ENCODE assay signal across 9 mouse cellular contexts in the genomic region with DNA sequence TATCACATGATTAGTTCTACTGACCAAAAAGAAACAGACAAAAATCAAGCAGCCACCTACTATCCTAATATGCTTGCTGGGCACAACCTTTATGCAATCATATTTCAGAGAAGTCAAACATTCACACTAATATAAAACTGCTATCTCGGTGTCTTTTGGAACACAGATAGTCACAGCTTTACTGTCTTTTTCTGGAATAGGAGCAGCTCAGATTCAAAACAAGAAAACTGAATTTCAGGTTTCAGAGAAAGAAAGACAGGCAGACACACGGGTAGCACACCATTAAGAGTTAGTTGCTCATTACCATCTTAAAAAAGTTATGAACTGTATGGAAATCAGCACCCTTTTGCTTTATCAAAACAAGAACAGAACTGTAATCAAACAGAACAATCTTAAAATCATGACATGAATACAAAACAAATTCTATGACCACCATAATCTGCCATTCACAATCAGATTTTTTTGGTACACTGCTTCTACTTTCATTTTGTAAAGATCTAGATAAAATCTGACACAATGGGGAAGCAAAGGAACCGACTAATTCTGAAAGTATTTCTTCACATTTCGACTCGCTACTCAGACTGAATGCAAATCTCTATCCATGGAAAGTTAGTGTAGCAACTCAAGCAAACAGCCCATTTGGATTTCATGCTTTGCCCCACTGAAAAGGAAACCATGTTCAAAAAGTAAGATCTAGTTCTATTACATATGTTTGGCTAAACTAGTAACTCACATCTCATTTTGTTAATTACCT.
A peak's percentile ranks its signal among the peaks of the same experiment; 100 is the strongest.
DNase-seq lines count a peak whose midpoint lies in the region; ATAC-seq and TF ChIP-seq lines count a peak whose summit lies in the region.
"Had no signal": no experiment of that assay in that cellular context is flagged by ENCODE, and none has a peak within 500 bp of the region (broad histone marks: within the 10 kb centered on the region; RNA-seq: fewer than 3 reads in every experiment).

No protein-coding gene starts in this region.

- peak overlapping the region; percentile 39 for H3K4me3 ChIP-seq in heart, postnatal 0 days (ENCODE audit: low read depth, low read length)
- H3K4me3 ChIP-seq in midbrain, embryonic 13.5 days (replicated peaks), result no peak overlapping the region
- H3K4me3 ChIP-seq in midbrain, embryonic 11.5 days (ENCODE audit: low read depth, low read length), result no peak overlapping the region
- peak overlapping the region; percentile 24; the same call in 1 of the 2 replicates for H3K4me3 ChIP-seq in embryonic facial prominence, embryonic 14.5 days (ENCODE audit: low read depth, low read length)
- H3K4me3 ChIP-seq in stomach, embryonic 14.5 days (ENCODE audit: low read depth, low read length), result no peak overlapping the region

- DNase-seq in heart, postnatal 0 days (ENCODE audit: low spot score), result no peak
- no peak for DNase-seq in heart, postnatal 4 days
- no peak for DNase-seq in midbrain, embryonic 11.5 days (ENCODE audit: low spot score, missing footprints)
- DNase-seq in embryonic facial prominence, embryonic 14.5 days (ENCODE audit: low spot score), result no peak
- no peak for DNase-seq in adrenal gland, postnatal 25 days
- DNase-seq in left cerebral cortex, adult 11 months (ENCODE audit: low spot score), result no peak
- DNase-seq: right cerebral cortex, postnatal 14 days had no signal

- no peaks in the 10 kb centered on the region for H3K4me1 ChIP-seq in heart, postnatal 0 days (ENCODE audit: control insufficient read depth, insufficient read depth)
- H3K4me1 ChIP-seq in midbrain, embryonic 13.5 days (replicated peaks), result no peaks in the 10 kb centered on the region
- H3K4me1 ChIP-seq in midbrain, embryonic 11.5 days (ENCODE audit: control insufficient read depth, insufficient read depth, low read length), result no peaks in the 10 kb centered on the region
- H3K4me1 ChIP-seq in embryonic facial prominence, embryonic 14.5 days (ENCODE audit: control insufficient read depth, insufficient read depth, low read length), result no peaks in the 10 kb centered on the region
- H3K4me1 ChIP-seq in stomach, embryonic 14.5 days (ENCODE audit: control insufficient read depth, insufficient read depth, low read length), result no peaks in the 10 kb centered on the region

- no peaks in the 10 kb centered on the region for H3K36me3 ChIP-seq in heart, postnatal 0 days (replicated peaks; ENCODE audit: control insufficient read depth, insufficient read depth, low read length)
- H3K36me3 ChIP-seq in midbrain, embryonic 13.5 days, result no peaks in the 10 kb centered on the region
- no peaks in the 10 kb centered on the region for H3K36me3 ChIP-seq in midbrain, embryonic 11.5 days (ENCODE audit: control insufficient read depth, insufficient read depth, low read length)
- no peaks in the 10 kb centered on the region for H3K36me3 ChIP-seq in embryonic facial prominence, embryonic 14.5 days (ENCODE audit: control insufficient read depth, insufficient read depth, low read length)
- H3K36me3 ChIP-seq in stomach, embryonic 14.5 days (ENCODE audit: control insufficient read depth, insufficient read depth, low read length), result no peaks in the 10 kb centered on the region

- H3K27me3 ChIP-seq in heart, postnatal 0 days (ENCODE audit: control insufficient read depth, insufficient read depth, low read length), result no peaks in the 10 kb centered on the region
- H3K27me3 ChIP-seq in midbrain, embryonic 13.5 days, result no peaks in the 10 kb centered on the region
- no peaks in the 10 kb centered on the region for H3K27me3 ChIP-seq in midbrain, embryonic 11.5 days (ENCODE audit: control insufficient read depth, insufficient read depth, low read length)
- H3K27me3 ChIP-seq in embryonic facial prominence, embryonic 14.5 days (replicated peaks; ENCODE audit: control insufficient read depth, insufficient read depth, low read length), result no peaks in the 10 kb centered on the region
- H3K27me3 ChIP-seq in stomach, embryonic 14.5 days (ENCODE audit: control insufficient read depth, insufficient read depth, low read length), result no peaks in the 10 kb centered on the region

- H3K27ac ChIP-seq in heart, postnatal 0 days (ENCODE audit: low read depth), result no peak overlapping the region
- H3K27ac ChIP-seq in midbrain, embryonic 13.5 days, result no peak overlapping the region
- no peak overlapping the region for H3K27ac ChIP-seq in midbrain, embryonic 11.5 days (ENCODE audit: low read depth, low read length)
- H3K27ac ChIP-seq in embryonic facial prominence, embryonic 14.5 days (replicated peaks; ENCODE audit: low read depth, low read length), result no peak overlapping the region
- no peak overlapping the region for H3K27ac ChIP-seq in stomach, embryonic 14.5 days (ENCODE audit: low read length)

- TF ChIP-seq EP300 in heart, postnatal 0 days (IDR thresholded peaks at IDR 0.05; ENCODE audit: low read depth), result no peak

- no peak for TF ChIP-seq CTCF in heart, postnatal 0 days (IDR thresholded peaks at IDR 0.05; ENCODE audit: low read depth)

- H3K9ac ChIP-seq in heart, postnatal 0 days (replicated peaks; ENCODE audit: low read depth, low read length), result no peak overlapping the region
- no peak overlapping the region for H3K9ac ChIP-seq in midbrain, embryonic 13.5 days (replicated peaks)
- no peak overlapping the region for H3K9ac ChIP-seq in midbrain, embryonic 11.5 days (ENCODE audit: low read length)
- H3K9ac ChIP-seq in embryonic facial prominence, embryonic 14.5 days (ENCODE audit: low read depth, low read length), result no peak overlapping the region
- H3K9ac ChIP-seq in stomach, embryonic 14.5 days (replicated peaks; ENCODE audit: low read depth, low read length), result no peak overlapping the region

- no peaks in the 10 kb centered on the region for H3K9me3 ChIP-seq in heart, postnatal 0 days (replicated peaks; ENCODE audit: control insufficient read depth, low read length)
- no peaks in the 10 kb centered on the region for H3K9me3 ChIP-seq in midbrain, embryonic 13.5 days
- no peaks in the 10 kb centered on the region for H3K9me3 ChIP-seq in midbrain, embryonic 11.5 days (ENCODE audit: control insufficient read depth, low read length)
- no peaks in the 10 kb centered on the region for H3K9me3 ChIP-seq in embryonic facial prominence, embryonic 14.5 days (ENCODE audit: control insufficient read depth, low read length)
- H3K9me3 ChIP-seq in stomach, embryonic 14.5 days (ENCODE audit: control insufficient read depth, low read depth, low read length), result no peaks in the 10 kb centered on the region

- ATAC-seq in heart, postnatal 0 days (ENCODE audit: insufficient read depth, low read depth), result no peak
- no peak for ATAC-seq in midbrain, embryonic 13.5 days
- no peak for ATAC-seq in midbrain, embryonic 11.5 days (ENCODE audit: low FRiP score)
- no peak for ATAC-seq in embryonic facial prominence, embryonic 14.5 days (ENCODE audit: low read depth)
- no peak for ATAC-seq in stomach, embryonic 14.5 days (ENCODE audit: insufficient number of reproducible peaks, insufficient read depth, low FRiP score, low read depth)

- peak overlapping the region; percentile 55 for H3K4me2 ChIP-seq in heart, postnatal 0 days (ENCODE audit: low read depth, low read length)
- H3K4me2 ChIP-seq in midbrain, embryonic 13.5 days (replicated peaks), result 0 out of 2 replicates have a peak overlapping the region, but pooled peaks have one; percentile 20
- H3K4me2 ChIP-seq in midbrain, embryonic 11.5 days, result no peak overlapping the region
- peak overlapping the region; percentile 47 for H3K4me2 ChIP-seq in embryonic facial prominence, embryonic 14.5 days (ENCODE audit: low read depth, low read length)
- H3K4me2 ChIP-seq in stomach, embryonic 14.5 days (replicated peaks; ENCODE audit: low read depth, low read length), result peak overlapping the region; percentile 32; the same call in 1 of the 2 replicates

- WGBS in heart, postnatal 0 days, result 61% methylated on average over 5 of the region's 5 CpGs
- WGBS in midbrain, embryonic 13.5 days, result 63% methylated on average over 5 of the region's 5 CpGs
- 80% methylated on average over 5 of the region's 5 CpGs for WGBS in midbrain, embryonic 11.5 days
- WGBS in embryonic facial prominence, embryonic 14.5 days, result 64% methylated on average over 5 of the region's 5 CpGs
- 69% methylated on average over 5 of the region's 5 CpGs for WGBS in stomach, embryonic 14.5 days

Comparison
In these comparisons a context has a peak if more than half of its experiments do, and no peak if none do; other contexts are left out.
1. H3K4me3 ChIP-seq: peak in heart, postnatal 0 days (single experiment) and embryonic facial prominence, embryonic 14.5 days (single experiment); none in midbrain, embryonic 13.5 days (single experiment), midbrain, embryonic 11.5 days (single experiment) and stomach, embryonic 14.5 days (single experiment).